Mouse (Mus musculus) CH12.LX (cell line): Measurements from ENCODE around the gene Nkx2-3. TPM values are rescaled to one million over a fixed set of nuclear protein-coding genes. Genes with fewer than 3 reads are reported as not detected.
A peak's percentile ranks its signal among the peaks of the same experiment; 100 is the strongest.

Source experiments
- DNase-seq: peaks from one replicate; pipeline ENCODE4 v3.0.0-alpha.2; 2013; ENCODE audit errors: extremely low read depth
- H3K27ac ChIP-seq: 2 replicates; pipeline ENCODE4 v1.5.1; 2012; ENCODE audit warnings: low read depth, mild to moderate bottlenecking, control low read depth, moderate library complexity; ENCODE audit not compliant: insufficient read depth
- H3K27me3 ChIP-seq: replicated peaks from 2 replicates; pipeline ENCODE3; 2012; ENCODE audit warnings: inconsistent platforms
- H3K36me3 ChIP-seq, 2 experiments: replicated peaks in 1 of 2; 2 replicates each; pipeline versions ENCODE3 to v1.6.1; 2012; ENCODE audit warnings: inconsistent platforms in 1 of 2, low read length in 1 of 2, mild to moderate bottlenecking in 1 of 2, mixed read lengths in 1 of 2, moderate library complexity in 1 of 2; ENCODE audit not compliant: control insufficient read depth in 1 of 2, insufficient read depth in 1 of 2
- H3K4me1 ChIP-seq, 2 experiments: 2 replicates each; pipeline ENCODE4 v1.6.1; 2012; ENCODE audit warnings: inconsistent platforms in 1 of 2, moderate library complexity in 1 of 2; ENCODE audit not compliant: insufficient read depth in 2 of 2, control insufficient read depth in 1 of 2
- H3K4me2 ChIP-seq: 2 replicates; pipeline ENCODE4 v1.6.1; 2012; ENCODE audit warnings: low read depth, mild to moderate bottlenecking, control low read depth; ENCODE audit not compliant: poor library complexity, insufficient read depth, severe bottlenecking
- H3K4me3 ChIP-seq, 3 experiments: fragments of 150-350 bp in 1 of 3; sonication (generic) in 1 of 3; replicated peaks in 1 of 3; 2 replicates each; pipeline versions ENCODE3 to v1.5.1; 2011 to 2012; ENCODE audit warnings: low read depth in 2 of 3, low read length in 2 of 3, mild to moderate bottlenecking in 2 of 3, moderate library complexity in 2 of 3, control low read depth in 1 of 3, improper control_type of control experiment in 1 of 3, inconsistent platforms in 1 of 3, mixed read lengths in 1 of 3; ENCODE audit not compliant: poor library complexity in 1 of 3
- H3K79me2 ChIP-seq: replicated peaks from 2 replicates; pipeline ENCODE4 v1.6.1; 2012; ENCODE audit warnings: mild to moderate bottlenecking, moderate library complexity; ENCODE audit not compliant: control insufficient read depth, poor library complexity, insufficient read depth, severe bottlenecking; ENCODE audit errors: extremely low read depth
- H3K9ac ChIP-seq: 2 replicates; pipeline ENCODE4 v1.6.1; 2012; ENCODE audit warnings: low read depth, mild to moderate bottlenecking, control low read depth, moderate library complexity; ENCODE audit not compliant: insufficient read depth
- H3K9me3 ChIP-seq: replicated peaks from 2 replicates; pipeline ENCODE3; 2012; ENCODE audit warnings: low read length, inconsistent platforms, mixed read lengths
- BHLHE40 ChIP-seq: IDR thresholded peaks from 2 replicates; pipeline ENCODE4 v1.6.1; 2011; ENCODE audit warnings: mild to moderate bottlenecking, low read depth, low read length, improper control_type of control experiment
- ELF1 ChIP-seq: IDR thresholded peaks from 2 replicates; pipeline ENCODE4 v1.6.1; 2014; ENCODE audit warnings: low read depth, mild to moderate bottlenecking, inconsistent platforms, low read length, improper control_type of control experiment
- ETS1 ChIP-seq: conservative IDR thresholded peaks from 2 replicates; pipeline ENCODE4 v1.6.1; 2012; ENCODE audit warnings: low read depth, mild to moderate bottlenecking, inconsistent platforms, low read length, improper control_type of control experiment, moderate library complexity
- IRF4 ChIP-seq: IDR thresholded peaks from 2 replicates; pipeline ENCODE4 v1.6.1; 2014; ENCODE audit warnings: low read depth, mild to moderate bottlenecking, inconsistent platforms, low read length, improper control_type of control experiment
- JUN ChIP-seq: IDR thresholded peaks from 2 replicates; pipeline ENCODE4 v1.6.1; 2011; ENCODE audit warnings: low read depth, mild to moderate bottlenecking, low read length, improper control_type of control experiment, moderate library complexity; ENCODE audit not compliant: insufficient read depth
- MAFK ChIP-seq: IDR thresholded peaks from 2 replicates; pipeline ENCODE4 v1.6.1; 2011; ENCODE audit warnings: low read length, improper control_type of control experiment; ENCODE audit not compliant: insufficient replicate concordance
- MAX ChIP-seq: IDR thresholded peaks from 2 replicates; pipeline ENCODE4 v1.6.1; 2011; ENCODE audit warnings: low read length, improper control_type of control experiment
- MEF2A ChIP-seq: IDR thresholded peaks from 2 replicates; pipeline ENCODE4 v1.6.1; 2014; ENCODE audit warnings: low read depth, mild to moderate bottlenecking, inconsistent platforms, low read length, improper control_type of control experiment, borderline replicate concordance
- MYC ChIP-seq: IDR thresholded peaks from 2 replicates; pipeline ENCODE4 v1.6.1; 2011; ENCODE audit warnings: low read depth, mild to moderate bottlenecking, improper control_type of control experiment, low read length
- NELFE ChIP-seq: IDR thresholded peaks from 2 replicates; pipeline ENCODE4 v1.6.1; 2011; ENCODE audit warnings: low read depth, low read length, improper control_type of control experiment
- NRF1 ChIP-seq: IDR thresholded peaks from 2 replicates; pipeline ENCODE4 v1.6.1; 2014; ENCODE audit warnings: low read depth, mild to moderate bottlenecking, inconsistent platforms, low read length, improper control_type of control experiment, moderate library complexity
- PAX5 ChIP-seq: IDR thresholded peaks from 2 replicates; pipeline ENCODE4 v1.6.1; 2012; ENCODE audit warnings: low read length, inconsistent platforms, mixed read lengths
- POLR2A ChIP-seq: IDR thresholded peaks from 2 replicates; pipeline ENCODE4 v1.6.1; 2011; ENCODE audit warnings: low read depth, mild to moderate bottlenecking, improper control_type of control experiment, low read length
- RAD21 ChIP-seq: IDR thresholded peaks from 2 replicates; pipeline ENCODE4 v1.6.1; 2011; ENCODE audit warnings: low read depth, mild to moderate bottlenecking, low read length, improper control_type of control experiment, moderate library complexity
- SMC3 ChIP-seq: IDR thresholded peaks from 2 replicates; pipeline ENCODE4 v1.6.1; 2011; ENCODE audit warnings: low read depth, low read length, improper control_type of control experiment
- TBP ChIP-seq: conservative IDR thresholded peaks from 2 replicates; pipeline ENCODE4 v1.6.1; 2011; ENCODE audit warnings: low read depth, low read length, improper control_type of control experiment
- TCF12 ChIP-seq: IDR thresholded peaks from 2 replicates; pipeline ENCODE4 v1.6.1; 2014; ENCODE audit warnings: low read depth, mild to moderate bottlenecking, inconsistent platforms, low read length, improper control_type of control experiment
- ZC3H11A ChIP-seq: IDR thresholded peaks from 2 replicates; pipeline ENCODE4 v1.6.1; 2012; ENCODE audit warnings: low read depth, mild to moderate bottlenecking, inconsistent platforms, low read length, improper control_type of control experiment
- ZKSCAN1 ChIP-seq: IDR thresholded peaks from 2 replicates; pipeline ENCODE4 v1.6.1; 2012; ENCODE audit warnings: low read depth, inconsistent platforms, low read length, improper control_type of control experiment, borderline replicate concordance
- ZMIZ1 ChIP-seq: IDR thresholded peaks from 2 replicates; pipeline ENCODE4 v1.6.1; 2012; ENCODE audit warnings: low read depth, mild to moderate bottlenecking, inconsistent platforms, low read length, improper control_type of control experiment
- ZNF384 ChIP-seq: IDR thresholded peaks from 2 replicates; pipeline ENCODE4 v1.6.1; 2012; ENCODE audit warnings: low read depth, low read length, improper control_type of control experiment, inconsistent platforms
- dilution Hi-C: fragments of 300-500 bp; cut with MboI; formaldehyde crosslinking; loops from 2 replicates; pipeline ENCODE4 v1.14.3; 2020; ENCODE audit warnings: low sequenced_read_pairs; ENCODE audit not compliant: extremely low pct_unique_long_range_greater_than_20kb, extremely low pct_ligation_motif_present
- in situ Hi-C: fragments of 300-500 bp; cut with MboI; formaldehyde crosslinking; loops from 3 replicates; pipeline ENCODE4 v1.14.3; 2019; ENCODE audit warnings: low sequenced_read_pairs, low pct_ligation_motif_present, low pct_unique_long_range_greater_than_20kb, mixed read lengths
- polyA plus RNA-seq: library from polyadenylated mRNA; unstranded; fragments of >175 nt; gene quantifications from 2 replicates; pipeline ENCODE4 v1.2.1, GENCODE M21; 2012; ENCODE audit warnings: low read depth; ENCODE audit not compliant: insufficient read length
- total RNA-seq, 2 experiments: library from RNA; depleted of rRNA; stranded (reverse); fragments of 300-350 nt in 1 of 2; fragments of >200 nt in 1 of 2; gene quantifications; 2 replicates each; pipeline ENCODE4 v1.2.3; 2012 to 2014

Nkx2-3 gene
- total and polyA plus RNA-seq, 3 experiments, result not detected

GRCm38 (mm10) chr19:43598741-43599660 is 13.1 kb upstream of the Nkx2-3 start:
- Histone ChIP-seq H3K27me3 (peaks cover 1% of the 10 kb centered on the region), H3K9me3 (no peaks in the 10 kb centered on the region), H3K79me2 (no peaks in the 10 kb centered on the region), H3K4me1 (no peaks in the 10 kb centered on the region), H3K9ac (no peak overlapping the region), H3K4me3 (no peak overlapping the region), H3K4me2 (no peak overlapping the region), H3K36me3 (no peaks in the 10 kb centered on the region), H3K27ac (no peak overlapping the region)
- dilution Hi-C loops, result no loop called here
- DNase-seq, result no peak
- in situ Hi-C loops, result no loop called here
- TF ChIP-seq ZC3H11A (no peak), MEF2A (no peak), RAD21 (no peak), MAFK (peak; percentile 66; the same call in 1 of the 2 replicates), TBP (no peak)

- in situ Hi-C loops, result no loop called here
- Histone ChIP-seq H3K4me1 (peaks cover 0 to 1% of the 10 kb centered on the region in 2 experiments; a peak in 2 of 4 replicates), H3K36me3 (no peaks in the 10 kb centered on the region), H3K9ac (no peak overlapping the region), H3K79me2 (no peaks in the 10 kb centered on the region), H3K4me2 (no peak overlapping the region), H3K4me3 (no peak overlapping the region), H3K27me3 (peaks cover 1% of the 10 kb centered on the region), H3K27ac (no peak overlapping the region), H3K9me3 (no peaks in the 10 kb centered on the region)
- no peak for DNase-seq
- dilution Hi-C loops, result no loop called here
- TF ChIP-seq IRF4 (no peak), ZMIZ1 (no peak), TBP (no peak), NRF1 (no peak), ZNF384 (no peak), TCF12 (no peak), PAX5 (no peak), MYC (no peak), BHLHE40 (no peak), SMC3 (no peak), NELFE (no peak), JUN (no peak), MAX (no peak), POLR2A (no peak), ZKSCAN1 (no peak), ETS1 (no peak), ZC3H11A (no peak), ELF1 (no peak)
Observed at GRCm38 (mm10) chr19:43599776-43600544, 12.2 kb upstream of the Nkx2-3 start.
